Mouse (Mus musculus): Measurements from ENCODE around the gene Gm45753. TPM values are rescaled to one million over a fixed set of nuclear protein-coding genes. Genes with fewer than 3 reads are reported as not detected.

Gene Gm45753
- polyA plus RNA-seq, 1 experiment, result not detected

DNA sequence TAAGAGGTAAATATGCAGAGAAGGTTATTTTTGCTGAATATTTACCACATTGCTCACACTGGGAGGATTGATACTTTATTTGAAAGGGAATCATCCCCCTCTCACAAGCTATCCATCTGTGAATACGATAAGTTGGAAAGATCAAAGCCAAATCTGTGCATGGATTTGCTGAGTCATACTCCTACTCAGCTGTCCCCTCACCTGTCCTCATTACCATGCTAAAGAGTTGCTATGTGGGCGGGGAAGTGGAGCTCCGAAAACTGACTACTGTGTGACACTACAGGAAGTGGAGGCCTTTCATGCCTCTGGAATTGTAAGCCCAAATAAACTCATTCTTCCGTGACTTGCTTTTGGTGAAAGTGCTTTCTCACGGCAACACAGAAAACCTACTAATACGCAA, 73.0 kb downstream of the Gm45753 start:
- WGBS, result 79% methylated on average over 6 of the region's 6 CpGs
- no peaks in the 10 kb centered on the region for H3K4me1 ChIP-seq (ENCODE audit: control insufficient read depth, insufficient read depth, low read length)
- no peak for DNase-seq
- no peaks in the 10 kb centered on the region for H3K27me3 ChIP-seq (ENCODE audit: control insufficient read depth, insufficient read depth, low read length)
- no peak overlapping the region for H3K4me3 ChIP-seq (replicated peaks; ENCODE audit: insufficient read depth, low read depth, low read length)
- no peak for TF ChIP-seq POLR2A (IDR thresholded peaks at IDR 0.05; ENCODE audit: borderline replicate concordance, insufficient read depth, low read length)
- TF ChIP-seq CTCF (IDR thresholded peaks at IDR 0.05; ENCODE audit: borderline replicate concordance, insufficient read depth, low read depth, low read length), result no peak
- no peak overlapping the region for H3K27ac ChIP-seq (ENCODE audit: insufficient read depth, low read length)

DNA sequence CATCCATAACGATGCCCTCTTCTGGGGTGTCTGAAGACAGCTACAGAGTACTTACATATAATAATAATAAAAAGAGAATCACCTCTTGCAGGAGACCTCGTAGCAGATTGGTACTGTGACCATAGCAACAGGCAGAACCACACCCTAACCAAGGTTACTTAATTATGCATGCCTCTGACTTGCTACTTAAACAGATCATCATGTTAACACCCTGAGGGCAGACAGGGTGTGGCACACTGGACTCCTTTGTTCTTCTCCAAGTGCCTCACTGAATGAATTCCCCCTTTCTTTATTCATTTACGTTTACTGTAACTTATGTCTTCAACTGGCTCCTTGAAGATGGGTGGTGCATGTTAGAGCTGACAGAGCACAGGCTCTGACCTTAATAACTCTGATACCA, 75.0 kb downstream of the Gm45753 start:
- no peaks in the 10 kb centered on the region for H3K27me3 ChIP-seq (ENCODE audit: control insufficient read depth, insufficient read depth, low read length)
- 46% methylated on average over 3 of the region's 3 CpGs for WGBS
- no peak for TF ChIP-seq POLR2A (IDR thresholded peaks at IDR 0.05; ENCODE audit: borderline replicate concordance, insufficient read depth, low read length)
- TF ChIP-seq CTCF (IDR thresholded peaks at IDR 0.05; ENCODE audit: borderline replicate concordance, insufficient read depth, low read depth, low read length), result no peak
- H3K4me3 ChIP-seq (replicated peaks; ENCODE audit: insufficient read depth, low read depth, low read length), result no peak overlapping the region
- no peak for DNase-seq
- H3K27ac ChIP-seq (ENCODE audit: insufficient read depth, low read length), result no peak overlapping the region
- H3K4me1 ChIP-seq (ENCODE audit: control insufficient read depth, insufficient read depth, low read length), result no peaks in the 10 kb centered on the region

Other genes starting within 250 kb of the Gm45753 start
- 0.06 and 0.07 TPM in 2 replicates for gene Mtnr1a, start 239.3 kb downstream of the Gm45753 start, polyA plus RNA-seq (2012; rRNA removed)
- gene F11, start 46.4 kb downstream of the Gm45753 start, polyA plus RNA-seq (2012; rRNA removed), result not detected in 2 replicates
- 0.03 and 0.08 TPM in 2 replicates for gene Klkb1, start 13.6 kb downstream of the Gm45753 start, polyA plus RNA-seq (2012; rRNA removed)
- 4.8 and 5.4 TPM in 2 replicates for gene Cyp4v3, start 24.8 kb upstream of the Gm45753 start, polyA plus RNA-seq (2012; rRNA removed)
- 14.3 and 15.1 TPM in 2 replicates for gene Fam149a, start 73.8 kb upstream of the Gm45753 start, polyA plus RNA-seq (2012; rRNA removed)
- gene Tlr3, start 102.6 kb upstream of the Gm45753 start, polyA plus RNA-seq (2012; rRNA removed), result 7.9 and 9.6 TPM in 2 replicates
- gene Sorbs2, start 199.3 kb upstream of the Gm45753 start, polyA plus RNA-seq (2012; rRNA removed), result 32.9 and 33.0 TPM in 2 replicates